Mouse (Mus musculus) CD8-positive naive resting alpha-beta T cell, adult 2 months (primary cell): ENCODE data around the gene Brdt.

Experiments
- DNase-seq, 2 experiments: peaks; one replicate each; pipeline ENCODE4 v3.0.0; 2022; ENCODE audit warnings: low read depth in 2 of 2, low spot score in 2 of 2

Brdt gene

GRCm38 (mm10) chr5:107330916-107331421, at the start of gene Brdt:
TSS of gene Brdt (plus strand) at chr5:107331159.
- DNase-seq = no peak

- no peak for DNase-seq
Measured at GRCm38 (mm10) chr5:107282561-107283307, 48.2 kb upstream of the Brdt start.

- DNase-seq = no peak
Measured at GRCm38 (mm10) chr5:107283935-107284524, 46.9 kb upstream of the Brdt start.

DNA sequence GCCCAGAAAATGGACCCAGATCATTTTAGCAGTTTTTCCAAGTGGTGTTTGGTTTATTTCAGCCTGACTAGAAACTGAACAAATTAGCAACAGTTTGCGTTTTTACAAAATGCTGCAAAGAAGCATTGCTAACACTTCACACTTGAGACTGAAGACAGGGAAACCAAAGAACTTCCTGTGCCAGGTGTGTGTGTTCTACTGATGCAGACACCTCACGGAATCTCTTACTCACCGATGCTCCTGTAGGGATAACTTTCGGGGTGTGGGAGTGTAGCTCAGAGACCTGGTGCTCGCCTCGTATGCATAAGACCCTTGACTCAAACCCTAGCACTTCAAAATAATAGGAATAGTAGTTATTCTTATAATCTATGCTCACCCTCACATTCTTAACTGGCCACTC, 45.4 kb upstream of the Brdt start:
- no peak for DNase-seq

DNA sequence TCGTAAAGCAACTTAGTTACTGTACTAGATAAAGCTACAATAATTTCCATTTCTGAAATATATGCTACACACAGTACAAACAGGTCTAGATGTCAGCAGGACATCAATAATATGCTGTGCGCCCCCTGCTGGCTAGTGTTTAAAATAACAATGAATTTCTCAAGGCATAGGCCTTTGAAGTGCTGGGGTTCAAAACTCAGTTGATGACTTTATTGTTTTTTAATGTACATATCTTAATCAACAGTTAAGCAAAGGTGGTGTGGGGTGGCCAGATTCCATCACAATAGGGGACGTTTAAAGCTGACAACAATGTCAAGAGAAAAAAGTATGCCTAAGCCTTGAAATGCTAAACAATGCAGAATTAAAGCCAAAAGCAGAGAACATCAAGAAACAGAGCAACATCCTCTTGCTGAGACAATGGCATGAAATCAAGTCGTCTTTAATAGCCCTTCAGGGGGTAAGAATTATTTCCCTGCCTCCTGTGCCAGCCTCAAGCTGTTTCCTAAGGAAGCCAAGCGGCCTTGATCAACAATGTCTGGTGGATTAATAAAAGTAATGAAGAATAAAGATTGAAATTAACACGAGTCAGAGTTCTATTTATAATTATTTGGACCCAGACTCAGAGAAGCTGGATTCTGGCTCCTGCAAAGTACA, 43.6 kb upstream of the Brdt start:
- DNase-seq = peak; percentile 72 to 79

- DNase-seq = no peak
Measured at GRCm38 (mm10) chr5:107287908-107288267, 43.1 kb upstream of the Brdt start.

GRCm38 (mm10) chr5:107288427-107289233, 42.3 kb upstream of the Brdt start:
- peak in 1 of 2 experiments; percentile 23 for DNase-seq

- DNase-seq = peak; percentile 62 to 80
Measured at GRCm38 (mm10) chr5:107289234-107289764, 41.7 kb upstream of the Brdt start, which contains the start of gene Tgfbr3. TSS of gene Tgfbr3 (minus strand) at chr5:107289629.

GRCm38 (mm10) chr5:107289986-107290385, 41.0 kb upstream of the Brdt start:
- DNase-seq = no peak

- DNase-seq = no peak
Measured at GRCm38 (mm10) chr5:107294041-107294440, 36.9 kb upstream of the Brdt start.

- no peak for DNase-seq
Measured at GRCm38 (mm10) chr5:107295061-107295816, 35.7 kb upstream of the Brdt start.

DNA sequence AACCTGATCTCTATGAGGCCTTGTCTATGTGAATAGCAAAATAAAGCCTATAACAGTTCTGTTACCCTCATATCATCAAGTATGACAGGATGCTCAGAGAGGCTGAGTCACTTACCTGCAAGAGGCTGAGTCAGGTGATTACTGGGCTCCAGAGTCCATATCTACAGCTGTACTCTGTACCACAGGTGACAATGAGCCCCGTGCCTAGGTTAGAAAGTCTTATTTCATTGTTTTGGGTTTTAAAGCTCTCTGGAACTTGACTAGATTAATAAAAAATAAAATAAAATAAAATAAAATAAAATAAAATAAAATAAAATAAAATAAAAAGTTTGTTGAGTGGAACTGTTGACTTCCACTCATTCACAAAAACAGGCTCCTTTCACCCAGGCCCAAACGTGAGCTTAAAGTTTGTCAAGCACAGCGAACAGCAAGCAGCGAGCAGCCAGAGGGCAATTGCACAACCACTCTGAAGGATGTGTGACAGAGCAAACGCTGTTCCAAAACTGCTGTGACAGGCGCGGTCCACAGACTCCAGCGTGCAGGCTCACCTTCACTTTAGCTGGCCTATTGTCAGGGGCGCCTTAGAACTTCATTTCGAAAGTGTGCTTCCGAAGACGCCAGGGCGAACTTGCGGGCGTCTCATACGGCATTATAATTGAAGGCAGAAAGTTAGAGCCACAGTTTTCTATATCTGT, 35.0 kb upstream of the Brdt start:
- no peak for DNase-seq

DNA sequence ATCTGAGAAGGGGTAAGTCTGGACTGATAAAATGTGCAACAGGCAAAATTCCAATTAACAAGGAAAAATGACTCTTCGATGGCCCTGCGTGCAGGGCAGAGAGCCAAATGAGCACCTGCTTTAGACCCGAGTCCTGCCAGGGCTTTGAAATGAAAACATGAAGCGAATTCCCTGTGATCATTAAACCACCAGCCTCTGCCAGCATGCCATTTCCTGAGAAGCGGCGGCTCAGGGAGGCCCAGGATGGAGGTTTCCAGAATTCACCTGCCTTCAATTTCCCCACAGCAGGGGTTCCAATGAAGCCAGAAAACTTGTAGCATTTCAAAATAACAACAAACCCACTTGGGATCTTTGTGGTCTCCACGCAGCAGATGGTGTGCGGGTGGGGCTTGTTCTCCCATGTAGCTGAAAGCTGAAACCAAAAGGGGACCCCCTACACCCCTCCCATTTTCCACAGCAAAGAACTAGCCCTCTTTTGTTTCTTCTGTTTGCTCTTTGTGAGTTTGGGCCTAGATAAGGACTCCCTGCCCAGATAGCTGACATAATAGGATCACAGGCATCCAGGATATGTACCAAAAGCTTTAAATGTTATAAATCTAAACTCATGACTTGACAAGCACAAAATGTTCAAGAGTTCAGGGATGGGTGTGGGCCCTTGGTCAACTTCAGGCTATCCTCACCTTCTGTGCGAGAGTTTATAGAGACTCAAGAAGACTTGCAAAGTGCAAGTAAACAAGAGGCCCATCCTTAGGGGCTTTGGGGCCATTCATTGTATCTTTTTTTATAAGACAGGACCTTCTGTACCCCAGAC, 34.2 kb upstream of the Brdt start:
- DNase-seq = no peak

GRCm38 (mm10) chr5:107298854-107299253, 32.1 kb upstream of the Brdt start:
- no peak for DNase-seq

DNA sequence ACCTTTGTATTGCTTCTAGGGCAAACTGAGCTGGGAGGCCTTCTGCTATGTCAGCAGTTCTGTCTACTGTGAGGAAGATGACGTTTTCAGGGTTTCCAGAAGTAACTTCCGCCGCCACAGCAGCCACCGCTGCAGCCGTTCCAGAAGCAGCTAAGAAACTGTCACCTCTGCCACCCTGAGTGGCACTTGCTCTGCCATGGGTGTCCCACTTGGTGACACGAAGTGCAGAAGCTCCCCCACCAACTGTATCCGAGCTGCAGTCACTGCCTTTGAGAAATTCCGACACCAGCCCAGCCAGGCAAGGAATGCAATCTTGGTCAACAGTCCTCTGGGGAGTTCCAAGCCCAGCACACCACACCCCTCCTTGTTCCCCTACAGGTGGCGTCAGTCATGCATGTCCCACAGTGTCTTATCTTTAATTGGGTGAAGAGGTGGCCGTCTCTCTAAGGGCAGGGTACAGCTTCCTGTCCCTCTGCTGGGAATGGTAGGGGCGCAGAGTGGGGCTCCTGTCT, 27.6 kb upstream of the Brdt start:
- no peak for DNase-seq

GRCm38 (mm10) chr5:107304117-107304825, 26.7 kb upstream of the Brdt start:
- no peak for DNase-seq

GRCm38 (mm10) chr5:107307432-107307831, 23.5 kb upstream of the Brdt start:
- no peak for DNase-seq

- no peak for DNase-seq
Measured at GRCm38 (mm10) chr5:107317141-107317540, 13.8 kb upstream of the Brdt start.
